Mouse (Mus musculus) G1E (cell line): ENCODE measurements around the gene Recql5.

ENCODE experiments used
- CTCF ChIP-seq: IDR thresholded peaks from 2 replicates; pipeline ENCODE4 v1.5.1; 2012; ENCODE audit warnings: low read depth, low read length, inconsistent platforms, mixed read lengths
- TAL1 ChIP-seq: conservative IDR thresholded peaks from 2 replicates; pipeline ENCODE4 v1.6.1; 2012; ENCODE audit warnings: low read depth, low read length, inconsistent platforms, mixed read lengths

DNA sequence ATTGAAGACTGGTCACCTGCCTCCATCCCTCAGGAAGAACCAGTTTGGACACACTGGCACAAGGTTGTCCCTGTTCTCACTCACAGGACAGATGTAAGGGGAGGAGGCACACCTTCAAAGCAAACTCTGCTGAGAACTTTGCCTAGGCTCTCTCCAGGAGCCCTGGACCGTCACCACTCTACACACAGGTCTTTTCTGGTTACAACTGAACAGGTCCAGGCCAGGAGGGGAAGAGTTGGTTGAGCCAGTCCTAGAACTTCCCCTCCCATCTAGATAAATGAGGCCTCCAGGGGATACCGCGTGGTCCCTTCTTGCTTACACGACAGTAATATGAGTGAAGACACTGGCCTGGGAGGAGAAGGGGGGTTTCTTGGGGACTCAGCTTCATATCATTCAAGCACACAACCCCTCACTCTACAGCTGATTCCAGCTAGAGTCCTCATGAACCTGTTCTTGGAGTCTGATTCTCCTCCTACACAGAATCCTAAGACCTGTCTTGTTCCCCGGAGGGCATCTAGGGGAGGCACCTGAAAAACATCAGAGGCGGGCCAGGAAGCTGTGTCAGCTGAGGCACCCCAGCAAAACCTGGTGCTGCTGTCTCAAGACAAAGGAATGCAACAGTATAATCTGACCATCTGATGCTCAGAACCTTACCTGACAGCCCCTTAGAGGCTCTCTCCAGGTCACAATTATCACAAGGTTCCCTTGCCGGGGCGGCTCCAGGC, 28.9 kb downstream of the Recql5 start:
- TF ChIP-seq CTCF (no peak), TAL1 (no peak)
